Mouse (Mus musculus) forebrain, embryonic 12.5 days (tissue): ENCODE measurements around the gene Traf3ip3. TPM values are rescaled to one million over a fixed set of nuclear protein-coding genes. Genes with fewer than 3 reads are reported as not detected.

Experiments
- ATAC-seq: fragments of 200-750 bp; cut with Nextera tagmentation; 2 replicates; pipeline ENCODE4 v1.8.0; 2017; ENCODE audit warnings: moderate TSS enrichment; ENCODE audit not compliant: low FRiP score
- H3K27ac ChIP-seq: fragments of 300-500 bp; sonication (generic); 2 replicates; pipeline ENCODE4 v1.5.1; 2016; ENCODE audit warnings: mild to moderate bottlenecking
- H3K27me3 ChIP-seq: fragments of 300-500 bp; sonication (generic); 2 replicates; pipeline ENCODE4 v1.6.1; 2016; ENCODE audit warnings: mild to moderate bottlenecking
- H3K36me3 ChIP-seq: fragments of 300-500 bp; sonication (generic); replicated peaks from 2 replicates; pipeline ENCODE4 v1.6.1; 2016; ENCODE audit warnings: mild to moderate bottlenecking
- H3K4me1 ChIP-seq: fragments of 300-500 bp; sonication (generic); 2 replicates; pipeline ENCODE4 v1.6.1; 2016
- H3K4me2 ChIP-seq: fragments of 300-500 bp; sonication (generic); 2 replicates; pipeline ENCODE4 v1.6.1; 2016; ENCODE audit warnings: mild to moderate bottlenecking, moderate library complexity
- H3K4me3 ChIP-seq: fragments of 300-500 bp; sonication (generic); replicated peaks from 2 replicates; pipeline ENCODE4 v1.5.1; 2016; ENCODE audit warnings: mild to moderate bottlenecking
- H3K9ac ChIP-seq: fragments of 300-500 bp; sonication (generic); 2 replicates; pipeline ENCODE4 v1.6.1; 2016; ENCODE audit warnings: mild to moderate bottlenecking
- H3K9me3 ChIP-seq: fragments of 300-500 bp; sonication (generic); 2 replicates; pipeline ENCODE4 v1.6.1; 2016
- WGBS: fragments of 180-500 bp; shearing (Covaris S2); methylation state at CpG from one replicate; pipeline ENCODE4 v1.1.7; 2016; 5-methylcytosine and 5-hydroxymethylcytosine counted together
- polyA plus RNA-seq: library from polyadenylated mRNA; unstranded; fragments of >200 nt; fragmentation: Nextera tagmentation; extraction: Ambion mirVana; gene quantifications from 2 replicates; pipeline ENCODE4 v1.2.1, GENCODE M21; 2016

The Traf3ip3 gene
- polyA plus RNA-seq, 1 experiment from 2014 or later, result 0.31 TPM

- Histone ChIP-seq H3K27me3 (no peaks in the 10 kb centered on the region), H3K36me3 (no peaks in the 10 kb centered on the region), H3K4me1 (peaks cover 20% of the 10 kb centered on the region), H3K4me2 (peak overlapping the region; percentile 63), H3K27ac (peak overlapping the region; percentile 71), H3K9me3 (no peaks in the 10 kb centered on the region), H3K4me3 (peak overlapping the region; percentile 67), H3K9ac (peak overlapping the region; percentile 75)
- no peak for ATAC-seq
- 21% methylated on average over 9 of the region's 9 CpGs for WGBS
Measured at GRCm38 (mm10) chr1:193173810-193174129, 27.7 kb downstream of the Traf3ip3 start.

GRCm38 (mm10) chr1:193172991-193173809, 28.3 kb downstream of the Traf3ip3 start:
- peak overlapping the region; percentile 71 for H3K27ac ChIP-seq
- WGBS, result under 1% methylated on average over 48 of the region's 48 CpGs

DNA sequence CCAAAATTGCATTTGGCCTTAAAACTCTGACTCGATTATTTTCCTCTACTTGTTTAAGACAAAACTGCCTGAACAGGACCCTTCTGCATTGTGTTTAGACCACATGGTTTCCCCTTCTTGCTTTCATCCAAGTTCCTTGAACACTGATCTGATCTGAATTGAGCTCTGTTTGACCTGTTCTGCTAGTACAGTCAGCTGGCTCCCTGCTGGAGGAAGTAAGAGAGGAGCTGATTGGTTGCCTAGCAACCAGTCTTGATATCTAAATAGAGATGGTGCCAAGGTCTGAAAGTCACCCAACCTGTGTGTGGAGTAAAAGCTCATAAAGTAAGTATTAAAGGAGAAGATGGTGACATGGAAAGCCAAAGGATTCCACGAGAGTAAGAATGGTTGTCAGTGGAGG, 31.6 kb downstream of the Traf3ip3 start:
- Histone ChIP-seq H3K4me1 (peaks cover 17% of the 10 kb centered on the region), H3K4me2 (no peak overlapping the region), H3K4me3 (no peak overlapping the region), H3K36me3 (no peaks in the 10 kb centered on the region), H3K27ac (no peak overlapping the region), H3K27me3 (no peaks in the 10 kb centered on the region; the same call in 1 of the 2 replicates), H3K9ac (no peak overlapping the region), H3K9me3 (no peaks in the 10 kb centered on the region)
- ATAC-seq, result no peak
- WGBS, result 84% methylated on average over 2 of the region's 2 CpGs

More at GRCm38 (mm10) chr1:193172991-193173809, 28.3 kb downstream of the Traf3ip3 start:
- Histone ChIP-seq H3K27me3 (no peaks in the 10 kb centered on the region), H3K36me3 (no peaks in the 10 kb centered on the region), H3K4me3 (peak overlapping the region; percentile 67), H3K4me2 (peak overlapping the region; percentile 63), H3K4me1 (peaks cover 20% of the 10 kb centered on the region), H3K9me3 (no peaks in the 10 kb centered on the region), H3K9ac (peak overlapping the region; percentile 75)
- peak; percentile 99 for ATAC-seq

DNA sequence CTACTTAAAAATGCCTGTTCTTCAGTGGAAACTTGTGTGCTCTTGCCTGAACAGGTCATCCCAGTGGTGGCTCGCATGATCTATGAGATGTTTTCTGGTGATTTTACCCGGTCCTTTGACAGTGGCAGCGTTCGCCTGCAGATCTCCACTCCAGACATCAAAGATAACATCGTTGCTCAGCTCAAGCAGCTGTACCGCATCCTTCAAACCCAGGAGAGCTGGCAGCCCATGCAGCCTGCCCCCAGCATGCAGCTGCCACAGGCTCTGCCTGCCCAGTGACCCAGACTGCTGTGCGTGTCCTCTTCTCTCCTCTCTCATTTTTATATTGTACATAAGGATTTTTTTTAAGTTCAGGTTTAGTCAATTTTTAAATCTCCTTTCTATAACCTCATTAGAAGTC, 32.3 kb downstream of the Traf3ip3 start:
- no peak for ATAC-seq
- Histone ChIP-seq H3K27me3 (no peaks in the 10 kb centered on the region; the same call in 1 of the 2 replicates), H3K4me2 (no peak overlapping the region), H3K36me3 (no peaks in the 10 kb centered on the region), H3K9me3 (no peaks in the 10 kb centered on the region), H3K4me1 (peaks cover 15% of the 10 kb centered on the region), H3K4me3 (no peak overlapping the region), H3K27ac (no peak overlapping the region), H3K9ac (no peak overlapping the region)
- 96% methylated on average over 7 of the region's 7 CpGs for WGBS

DNA sequence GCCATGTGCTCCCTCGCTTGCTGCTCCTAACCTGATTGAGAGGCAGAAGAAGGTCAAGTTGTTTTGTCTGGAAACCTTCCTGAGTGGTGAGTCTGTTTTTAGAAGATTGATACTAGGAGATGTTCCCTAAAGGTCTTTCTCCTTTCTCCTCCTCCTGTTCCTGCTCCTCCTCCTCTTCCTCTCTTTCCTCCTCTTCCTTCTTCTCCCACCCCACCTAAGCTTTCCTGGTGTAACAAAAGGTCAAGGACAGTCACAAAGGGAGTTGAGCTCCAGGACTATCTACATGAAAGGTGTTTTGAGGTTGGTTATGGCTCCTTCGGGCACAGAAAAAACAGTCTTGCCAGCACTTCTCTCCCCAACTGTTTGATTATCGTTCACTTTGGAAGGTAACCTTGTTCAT, 33.8 kb downstream of the Traf3ip3 start, which contains the start of gene A130010J15Rik:
Gene A130010J15Rik, plus strand, starts transcription at position 301 of the 400 bp plus-strand sequence.
- Histone ChIP-seq H3K36me3 (no peaks in the 10 kb centered on the region), H3K4me3 (no peak within 1 kb of the TSS), H3K4me1 (peaks cover 8% of the 10 kb centered on the region), H3K27ac (no peak within 1 kb of the TSS), H3K9me3 (no peaks in the 10 kb centered on the region), H3K9ac (no peak within 1 kb of the TSS), H3K4me2 (no peak within 1 kb of the TSS), H3K27me3 (no peaks in the 10 kb centered on the region; the same call in 1 of the 2 replicates)
- 90% methylated on average over 3 of the region's 3 CpGs for WGBS
- ATAC-seq, result no peak

GRCm38 (mm10) chr1:193160317-193161032, 41.0 kb downstream of the Traf3ip3 start:
- Histone ChIP-seq H3K27ac (no peak overlapping the region), H3K27me3 (peaks cover 7% of the 10 kb centered on the region; the same call in 1 of the 2 replicates), H3K4me3 (peak overlapping the region; percentile 18), H3K9ac (no peak overlapping the region), H3K36me3 (no peaks in the 10 kb centered on the region), H3K4me2 (peak overlapping the region; percentile 48), H3K4me1 (peaks cover 10% of the 10 kb centered on the region), H3K9me3 (no peaks in the 10 kb centered on the region)
- WGBS, result 14% methylated on average over 18 of the region's 18 CpGs
- no peak for ATAC-seq

GRCm38 (mm10) chr1:193159613-193160012, 41.9 kb downstream of the Traf3ip3 start:
- Histone ChIP-seq H3K27ac (no peak overlapping the region), H3K4me1 (peaks cover 10% of the 10 kb centered on the region), H3K27me3 (peaks cover 13% of the 10 kb centered on the region; the same call in 1 of the 2 replicates), H3K9me3 (no peaks in the 10 kb centered on the region), H3K4me2 (no peak overlapping the region), H3K4me3 (no peak overlapping the region), H3K9ac (no peak overlapping the region), H3K36me3 (no peaks in the 10 kb centered on the region)
- WGBS, result 54% methylated on average over 1 of the region's 1 CpGs
- ATAC-seq, result no peak

DNA sequence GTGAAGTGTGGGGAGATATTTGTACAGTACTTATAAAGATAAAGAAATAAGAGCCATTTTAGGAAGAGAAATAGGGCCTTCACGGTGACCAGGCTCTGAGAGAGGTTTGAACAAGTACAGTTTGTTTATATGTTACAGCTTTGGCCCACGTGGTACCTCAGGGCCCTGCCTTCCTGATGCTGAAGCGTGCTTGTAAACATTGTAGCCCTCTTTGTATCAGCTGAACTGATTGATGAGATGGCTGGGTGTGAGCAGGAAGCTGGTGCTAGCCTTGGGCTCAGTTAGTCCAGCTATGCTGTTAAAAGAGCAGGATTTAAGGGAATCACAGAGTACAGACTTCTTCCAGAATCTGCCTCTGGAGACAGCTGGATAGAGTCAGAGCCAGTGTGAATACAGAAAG, 42.3 kb downstream of the Traf3ip3 start:
- 68% methylated on average over 3 of the region's 3 CpGs for WGBS
- no peak overlapping the region for H3K4me2 ChIP-seq
- H3K9me3 ChIP-seq, result no peaks in the 10 kb centered on the region
- H3K4me3 ChIP-seq, result no peak overlapping the region
- no peak overlapping the region for H3K27ac ChIP-seq
- peaks cover 10% of the 10 kb centered on the region for H3K4me1 ChIP-seq
- H3K9ac ChIP-seq, result no peak overlapping the region
- no peak for ATAC-seq
- peaks cover 18% of the 10 kb centered on the region for H3K27me3 ChIP-seq
- no peaks in the 10 kb centered on the region for H3K36me3 ChIP-seq

- no peak overlapping the region for H3K4me2 ChIP-seq
- H3K4me1 ChIP-seq, result peaks cover 23% of the 10 kb centered on the region
- no peak overlapping the region for H3K4me3 ChIP-seq
- H3K9me3 ChIP-seq, result no peaks in the 10 kb centered on the region
- H3K9ac ChIP-seq, result no peak overlapping the region
- no peak for ATAC-seq
- 75% methylated on average over 8 of the region's 8 CpGs for WGBS
- peaks cover 36% of the 10 kb centered on the region for H3K27me3 ChIP-seq
- H3K36me3 ChIP-seq, result no peaks in the 10 kb centered on the region
- no peak overlapping the region for H3K27ac ChIP-seq
Measured at GRCm38 (mm10) chr1:193157111-193157492, 44.4 kb downstream of the Traf3ip3 start.

DNA sequence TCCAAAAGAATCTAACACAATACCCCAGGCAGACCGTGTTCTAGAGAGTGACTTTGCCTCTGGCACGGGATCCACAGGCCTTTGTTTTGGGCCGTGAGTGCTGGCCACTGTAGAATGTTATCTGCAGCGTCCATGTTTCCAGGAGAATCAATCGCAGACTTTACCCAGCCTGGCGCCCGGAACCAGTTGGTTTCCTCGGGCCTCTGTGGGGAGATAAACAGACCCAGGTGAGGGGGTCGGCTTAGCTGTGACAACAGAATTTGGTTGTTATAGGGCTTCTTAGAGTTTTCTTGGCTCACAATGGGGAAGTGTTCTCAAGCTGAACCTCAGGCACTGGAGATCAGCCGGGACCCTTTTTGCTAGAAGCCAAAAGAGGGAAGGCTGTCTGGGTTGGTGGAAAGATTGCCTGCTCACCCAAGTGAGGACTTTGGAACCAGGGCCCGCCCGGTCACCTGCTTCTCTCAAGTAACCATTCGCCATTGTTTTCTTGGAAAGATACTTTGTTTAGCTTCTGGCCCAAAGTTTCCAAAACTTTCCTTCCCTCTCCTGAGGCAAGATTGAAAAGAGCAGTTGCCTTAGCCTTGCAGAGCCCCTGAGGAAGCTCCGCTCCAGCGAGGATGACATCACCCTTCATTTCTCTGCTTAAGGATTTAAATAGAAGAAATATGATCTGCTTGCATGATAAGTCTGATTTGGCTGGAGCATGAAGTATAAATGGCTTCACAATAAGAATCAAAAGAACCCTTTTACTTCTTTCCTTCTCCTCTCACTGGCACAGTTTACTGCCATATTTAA, 45.0 kb downstream of the Traf3ip3 start:
- Histone ChIP-seq H3K27me3 (peaks cover 42% of the 10 kb centered on the region), H3K4me3 (no peak overlapping the region), H3K4me2 (no peak overlapping the region), H3K4me1 (peaks cover 23% of the 10 kb centered on the region), H3K9ac (no peak overlapping the region), H3K27ac (no peak overlapping the region), H3K9me3 (no peaks in the 10 kb centered on the region), H3K36me3 (no peaks in the 10 kb centered on the region)
- whole genome bisulfite sequencing, result 83% methylated on average over 15 of the region's 15 CpGs
- no peak for ATAC-seq

DNA sequence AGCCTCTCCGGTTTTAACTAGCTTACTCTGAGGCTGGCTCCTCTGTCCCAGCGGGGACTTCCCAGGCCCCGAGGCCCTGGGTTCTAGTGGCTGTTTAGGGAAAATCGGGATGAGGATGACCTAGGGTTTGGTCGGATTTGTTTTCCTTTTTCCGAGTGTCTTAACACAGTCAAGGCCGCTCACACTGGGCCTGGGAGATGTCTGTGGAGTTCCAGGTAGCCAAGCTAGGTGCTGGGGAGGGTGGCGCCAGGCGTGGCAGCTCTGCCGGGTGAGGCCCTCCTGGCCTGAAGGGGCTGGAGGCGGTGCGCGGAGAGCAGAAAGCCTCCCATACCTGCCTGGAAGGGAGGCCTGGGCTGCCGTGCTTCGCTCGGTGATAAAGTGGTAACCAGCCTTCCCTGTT, 47.9 kb downstream of the Traf3ip3 start:
- Histone ChIP-seq H3K36me3 (no peaks in the 10 kb centered on the region), H3K9me3 (no peaks in the 10 kb centered on the region), H3K27me3 (peaks cover 57% of the 10 kb centered on the region), H3K4me2 (peak overlapping the region; percentile 50), H3K9ac (peak overlapping the region; percentile 12; the same call in 1 of the 2 replicates), H3K27ac (no peak overlapping the region), H3K4me3 (peak overlapping the region; percentile 29; the same call in 1 of the 2 replicates), H3K4me1 (peaks cover 19% of the 10 kb centered on the region)
- no peak for ATAC-seq
- WGBS, result 23% methylated on average over 16 of the region's 16 CpGs

DNA sequence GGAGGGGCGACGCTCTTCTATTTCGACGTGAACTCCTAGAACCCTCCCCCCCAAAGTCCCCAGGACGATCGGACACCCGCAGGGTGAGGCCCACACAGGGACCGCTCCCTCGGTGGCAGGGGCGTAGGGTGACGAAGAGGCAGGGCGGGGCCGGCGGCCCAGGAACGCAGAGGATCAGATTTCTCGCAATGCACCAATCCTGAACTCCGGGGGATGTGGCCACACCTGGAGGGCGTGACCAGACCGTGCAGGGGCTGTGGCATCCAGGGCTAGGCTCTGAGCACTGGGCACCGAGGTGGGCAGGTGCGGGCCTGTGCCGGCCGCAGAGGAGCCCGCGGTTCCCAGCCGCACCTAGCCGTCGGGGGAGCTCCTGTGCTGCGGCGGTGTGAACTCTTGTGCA, 48.6 kb downstream of the Traf3ip3 start, which contains the start of gene Irf6:
Gene Irf6, plus strand, starts transcription at position 240 of the 400 bp plus-strand sequence.
- ATAC-seq, result peak; percentile 83; the same call in 1 of the 2 replicates
- peaks cover 57% of the 10 kb centered on the region for H3K27me3 ChIP-seq

More for the DNA sequence above, 48.6 kb downstream of the Traf3ip3 start, which contains the start of gene Irf6:
- WGBS, result under 1% methylated on average over 30 of the region's 30 CpGs
- H3K4me1 ChIP-seq, result peaks cover 19% of the 10 kb centered on the region
- H3K9ac ChIP-seq, result peak within 1 kb of the TSS; percentile 12; the same call in 1 of the 2 replicates
- H3K36me3 ChIP-seq, result no peaks in the 10 kb centered on the region
- peak within 1 kb of the TSS; percentile 50 for H3K4me2 ChIP-seq
- H3K9me3 ChIP-seq, result no peaks in the 10 kb centered on the region
- no peak within 1 kb of the TSS for H3K27ac ChIP-seq
- H3K4me3 ChIP-seq, result peak within 1 kb of the TSS; percentile 29
